ENCODE assay signal across 9 mouse cellular contexts in the genomic region with DNA sequence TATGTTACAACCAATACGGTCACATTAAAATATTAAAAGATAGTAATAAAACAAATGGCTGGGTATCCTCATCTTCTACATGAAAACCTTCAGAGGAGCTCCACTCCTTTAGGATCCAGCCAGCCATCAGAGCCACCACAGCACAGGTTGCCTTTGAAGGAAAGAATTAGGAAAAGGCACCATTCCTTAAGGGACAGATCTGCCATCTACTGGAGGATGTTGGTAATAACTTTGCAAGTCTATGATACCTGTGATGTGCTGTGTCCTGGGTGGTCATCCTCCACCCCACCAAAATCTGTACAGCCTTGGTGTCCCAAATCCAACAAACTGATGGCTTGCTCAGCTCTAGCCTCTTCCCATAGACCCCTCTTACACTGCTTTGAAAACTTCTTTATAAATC.
A peak's percentile ranks its signal among the peaks of the same experiment; 100 is the strongest.
DNase-seq lines count a peak whose midpoint lies in the region; ATAC-seq and TF ChIP-seq lines count a peak whose summit lies in the region.
"Had no signal": no experiment of that assay in that cellular context is flagged by ENCODE, and none has a peak within 500 bp of the region (broad histone marks: within the 10 kb centered on the region; RNA-seq: fewer than 3 reads in every experiment).

No protein-coding gene starts in this region.

- H3K4me3 ChIP-seq in forebrain, embryonic 11.5 days (ENCODE audit: low read depth, low read length), result no peak overlapping the region
- H3K4me3 ChIP-seq in forebrain, embryonic 10.5 days, result no peak overlapping the region
- no peak overlapping the region for H3K4me3 ChIP-seq in lung, postnatal 0 days (ENCODE audit: low read depth, low read length)
- no peak overlapping the region for H3K4me3 ChIP-seq in forebrain, embryonic 16.5 days (replicated peaks; ENCODE audit: low read length)
- no peak overlapping the region for H3K4me3 ChIP-seq in midbrain, postnatal 0 days (ENCODE audit: low read depth, low read length)

- DNase-seq in forebrain, embryonic 11.5 days (ENCODE audit: low spot score), result no peak
- DNase-seq in forebrain, embryonic 10.5 days (ENCODE audit: extremely low spot score, low spot score), result no peak
- DNase-seq in lung, postnatal 0 days (ENCODE audit: low spot score), result no peak
- no peak for DNase-seq in lung, postnatal 25 days (ENCODE audit: low spot score)
- peak; percentile 57 for DNase-seq in midbrain, postnatal 0 days (ENCODE audit: low spot score)
- no peak for DNase-seq in gastrocnemius, postnatal 4 days (ENCODE audit: low spot score in 2 of 2)
- no peak for DNase-seq in right cerebral cortex, postnatal 4 days
- DNase-seq: lung, postnatal 14 days had no signal

- H3K9me3 ChIP-seq in forebrain, embryonic 11.5 days (ENCODE audit: control insufficient read depth, low read length), result no peaks in the 10 kb centered on the region
- H3K9me3 ChIP-seq in forebrain, embryonic 10.5 days, result no peaks in the 10 kb centered on the region
- no peaks in the 10 kb centered on the region for H3K9me3 ChIP-seq in lung, postnatal 0 days (ENCODE audit: low read length)
- no peaks in the 10 kb centered on the region for H3K9me3 ChIP-seq in forebrain, embryonic 16.5 days (ENCODE audit: control insufficient read depth, low read length)
- H3K9me3 ChIP-seq in midbrain, postnatal 0 days (ENCODE audit: low read length), result no peaks in the 10 kb centered on the region

- no peaks in the 10 kb centered on the region for H3K27me3 ChIP-seq in forebrain, embryonic 11.5 days (ENCODE audit: control insufficient read depth, insufficient read depth, low read length)
- H3K27me3 ChIP-seq in forebrain, embryonic 10.5 days (ENCODE audit: poor library complexity, severe bottlenecking), result no peaks in the 10 kb centered on the region
- no peaks in the 10 kb centered on the region for H3K27me3 ChIP-seq in lung, postnatal 0 days (replicated peaks; ENCODE audit: insufficient read depth, low read length)
- no peaks in the 10 kb centered on the region for H3K27me3 ChIP-seq in forebrain, embryonic 16.5 days (replicated peaks; ENCODE audit: control insufficient read depth, insufficient read depth, low read length)
- H3K27me3 ChIP-seq in midbrain, postnatal 0 days (ENCODE audit: insufficient read depth, low read length), result no peaks in the 10 kb centered on the region

- peak; percentile 68 for ATAC-seq in forebrain, embryonic 11.5 days (replicated peaks; ENCODE audit: low FRiP score)
- no peak for ATAC-seq in lung, postnatal 0 days
- peak; percentile 40; the same call in 1 of the 2 replicates for ATAC-seq in forebrain, embryonic 16.5 days
- ATAC-seq in midbrain, postnatal 0 days (ENCODE audit: low FRiP score), result no peak

- WGBS in forebrain, embryonic 11.5 days, result 76% methylated on average over 1 of the region's 1 CpGs
- 84% methylated on average over 1 of the region's 1 CpGs for WGBS in forebrain, embryonic 10.5 days
- WGBS in lung, postnatal 0 days, result 68% methylated on average over 1 of the region's 1 CpGs
- WGBS in forebrain, embryonic 16.5 days, result 74% methylated on average over 1 of the region's 1 CpGs
- 77% methylated on average over 1 of the region's 1 CpGs for WGBS in midbrain, postnatal 0 days

- no peak overlapping the region for H3K9ac ChIP-seq in forebrain, embryonic 11.5 days (ENCODE audit: low read length)
- H3K9ac ChIP-seq in lung, postnatal 0 days (replicated peaks; ENCODE audit: low read depth), result no peak overlapping the region
- no peak overlapping the region for H3K9ac ChIP-seq in forebrain, embryonic 16.5 days (replicated peaks; ENCODE audit: low read depth, low read length)
- H3K9ac ChIP-seq in midbrain, postnatal 0 days (replicated peaks; ENCODE audit: low read length, poor library complexity, severe bottlenecking), result no peak overlapping the region

- no peak overlapping the region for H3K4me2 ChIP-seq in forebrain, embryonic 11.5 days (ENCODE audit: low read depth, low read length, severe bottlenecking)
- no peak overlapping the region for H3K4me2 ChIP-seq in lung, postnatal 0 days (replicated peaks; ENCODE audit: low read depth, low read length)
- no peak overlapping the region for H3K4me2 ChIP-seq in forebrain, embryonic 16.5 days (ENCODE audit: low read length)
- no peak overlapping the region for H3K4me2 ChIP-seq in midbrain, postnatal 0 days (ENCODE audit: low read depth, low read length, poor library complexity, severe bottlenecking)

- H3K27ac ChIP-seq in forebrain, embryonic 11.5 days (ENCODE audit: low read depth, low read length), result no peak overlapping the region
- no peak overlapping the region for H3K27ac ChIP-seq in forebrain, embryonic 10.5 days
- H3K27ac ChIP-seq in lung, postnatal 0 days (ENCODE audit: low read length), result no peak overlapping the region
- H3K27ac ChIP-seq in forebrain, embryonic 16.5 days (ENCODE audit: low read length), result no peak overlapping the region
- no peak overlapping the region for H3K27ac ChIP-seq in midbrain, postnatal 0 days (ENCODE audit: low read depth, low read length)

- no peak for TF ChIP-seq EP300 in lung, postnatal 0 days (IDR thresholded peaks at IDR 0.05)

- no peaks in the 10 kb centered on the region for H3K4me1 ChIP-seq in forebrain, embryonic 11.5 days (replicated peaks; ENCODE audit: control insufficient read depth, insufficient read depth, low read length)
- no peaks in the 10 kb centered on the region for H3K4me1 ChIP-seq in forebrain, embryonic 10.5 days
- no peaks in the 10 kb centered on the region for H3K4me1 ChIP-seq in lung, postnatal 0 days (ENCODE audit: insufficient read depth, low read depth, low read length)
- H3K4me1 ChIP-seq in forebrain, embryonic 16.5 days (replicated peaks; ENCODE audit: control insufficient read depth, insufficient read depth, low read length), result no peaks in the 10 kb centered on the region
- H3K4me1 ChIP-seq in midbrain, postnatal 0 days (ENCODE audit: insufficient read depth, low read length), result no peaks in the 10 kb centered on the region

- H3K36me3 ChIP-seq in forebrain, embryonic 11.5 days (ENCODE audit: control insufficient read depth, insufficient read depth, low read length), result no peaks in the 10 kb centered on the region
- H3K36me3 ChIP-seq in forebrain, embryonic 10.5 days (replicated peaks), result no peaks in the 10 kb centered on the region
- H3K36me3 ChIP-seq in lung, postnatal 0 days (ENCODE audit: insufficient read depth, low read length), result no peaks in the 10 kb centered on the region
- H3K36me3 ChIP-seq in forebrain, embryonic 16.5 days (ENCODE audit: control insufficient read depth, insufficient read depth), result no peaks in the 10 kb centered on the region
- H3K36me3 ChIP-seq in midbrain, postnatal 0 days (ENCODE audit: insufficient read depth, low read length), result no peaks in the 10 kb centered on the region

- TF ChIP-seq CTCF in lung, postnatal 0 days (IDR thresholded peaks at IDR 0.05), result peak; percentile 40
- peak; percentile 74 for TF ChIP-seq CTCF in midbrain, postnatal 0 days (IDR thresholded peaks at IDR 0.05)

Comparison
In these comparisons a context has a peak if more than half of its experiments do, and no peak if none do; other contexts are left out.
1. ATAC-seq: peak in forebrain, embryonic 11.5 days (single experiment) and forebrain, embryonic 16.5 days (single experiment); none in lung, postnatal 0 days (single experiment) and midbrain, postnatal 0 days (single experiment).